Mouse (Mus musculus) neural tube, embryonic 14.5 days (tissue): Measurements from ENCODE around the gene Sycp2l. TPM values are rescaled to one million over a fixed set of nuclear protein-coding genes. Genes with fewer than 3 reads are reported as not detected.

Source experiments
- ATAC-seq: fragments of 200-750 bp; cut with Nextera tagmentation; 2 replicates; pipeline ENCODE4 v1.8.0; 2017; ENCODE audit warnings: low read depth, mild to moderate bottlenecking, moderate TSS enrichment, moderate library complexity
- H3K27ac ChIP-seq: fragments of 300-500 bp; sonication (generic); 2 replicates; pipeline ENCODE4 v1.5.1; 2014; ENCODE audit warnings: low read depth, mild to moderate bottlenecking, control low read depth, low read length, moderate library complexity, mixed read lengths
- H3K27me3 ChIP-seq: fragments of 300-500 bp; sonication (generic); 2 replicates; pipeline ENCODE4 v1.6.1; 2014; ENCODE audit warnings: low read length; ENCODE audit not compliant: control insufficient read depth, insufficient read depth
- H3K36me3 ChIP-seq: fragments of 300-500 bp; sonication (generic); 2 replicates; pipeline ENCODE4 v1.6.1; 2014; ENCODE audit warnings: low read length, mixed read lengths; ENCODE audit not compliant: control insufficient read depth, insufficient read depth
- H3K4me1 ChIP-seq: fragments of 300-500 bp; sonication (generic); 2 replicates; pipeline ENCODE4 v1.6.1; 2014; ENCODE audit warnings: low read length; ENCODE audit not compliant: control insufficient read depth, insufficient read depth
- H3K4me2 ChIP-seq: fragments of 300-500 bp; sonication (generic); 2 replicates; pipeline ENCODE4 v1.6.1; 2014; ENCODE audit warnings: mild to moderate bottlenecking, low read depth, low read length, control low read depth
- H3K4me3 ChIP-seq: fragments of 300-500 bp; sonication (generic); 2 replicates; pipeline ENCODE4 v1.5.1; 2014; ENCODE audit warnings: low read depth, low read length, control low read depth, mixed read lengths
- H3K9ac ChIP-seq: fragments of 300-500 bp; sonication (generic); replicated peaks from 2 replicates; pipeline ENCODE4 v1.6.1; 2014; ENCODE audit warnings: low read depth, mild to moderate bottlenecking, control low read depth, low read length, mixed read lengths
- H3K9me3 ChIP-seq: fragments of 300-500 bp; sonication (generic); 2 replicates; pipeline ENCODE4 v1.6.1; 2016; ENCODE audit warnings: low read length; ENCODE audit not compliant: control insufficient read depth
- WGBS: fragments of 180-500 bp; shearing (Covaris S2); extraction: QIAGEN DNeasy Blood & Tissue Kit; methylation state at CpG from one replicate; pipeline ENCODE4 v1.1.7; 2014; 5-methylcytosine and 5-hydroxymethylcytosine counted together
- polyA plus RNA-seq: library from polyadenylated mRNA; unstranded; fragments of >200 nt; fragmentation: Nextera tagmentation; extraction: Ambion mirVana; gene quantifications from 2 replicates; pipeline ENCODE4 v1.2.1, GENCODE M21; 2014

Gene Sycp2l
- polyA plus RNA-seq, 1 experiment from 2014 or later = not detected

DNA sequence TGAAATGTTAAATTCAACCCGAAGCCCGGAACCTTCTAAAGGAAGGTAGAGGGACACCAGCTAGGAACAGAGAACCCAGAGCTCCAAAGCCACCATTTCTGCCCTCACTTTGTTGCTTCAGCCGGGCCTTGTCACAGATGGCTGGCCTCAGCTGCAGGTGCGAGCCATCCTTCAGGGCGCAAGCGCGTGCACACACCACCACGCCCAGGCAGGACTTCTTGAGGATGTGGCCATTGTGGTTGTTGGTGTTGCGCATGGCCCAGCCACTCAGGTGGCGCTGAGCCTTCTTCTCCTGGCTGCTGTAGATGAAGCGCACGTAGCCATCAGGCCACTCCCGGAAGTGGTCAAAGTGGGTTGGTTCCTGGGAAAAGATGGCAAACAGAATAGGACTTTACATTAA, 8.6 kb upstream of the Sycp2l start:
- Histone ChIP-seq H3K27ac (no peak overlapping the region), H3K27me3 (no peaks in the 10 kb centered on the region), H3K4me3 (no peak overlapping the region), H3K4me1 (no peaks in the 10 kb centered on the region), H3K9me3 (no peaks in the 10 kb centered on the region), H3K4me2 (no peak overlapping the region), H3K36me3 (no peaks in the 10 kb centered on the region), H3K9ac (no peak overlapping the region)
- WGBS = 93% methylated on average over 13 of the region's 13 CpGs
- ATAC-seq = no peak

DNA sequence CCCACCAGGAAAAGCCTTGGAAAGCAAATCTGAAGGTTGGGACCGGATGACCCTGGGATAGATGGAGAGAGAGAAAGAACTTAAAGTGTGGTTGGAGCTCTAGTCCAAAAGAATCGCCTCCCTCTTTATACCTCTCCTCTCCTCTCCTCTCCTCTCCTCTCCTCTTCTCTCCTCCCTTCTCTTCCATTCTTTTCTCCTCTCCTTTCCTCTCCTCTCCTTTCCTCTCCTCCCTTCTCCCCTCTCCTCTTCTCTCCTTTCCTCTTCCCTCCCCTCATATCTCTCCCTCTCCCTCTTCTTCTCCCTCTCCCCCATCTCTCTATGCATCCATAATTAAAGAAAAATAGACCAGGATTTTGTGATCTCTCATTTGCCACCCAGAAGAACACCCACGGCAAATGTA, 3.2 kb upstream of the Sycp2l start, which contains the start of gene Gcm2:
TSS of gene Gcm2 (minus strand) at position 101 of the 400 bp plus-strand sequence.
- Histone ChIP-seq H3K4me1 (no peaks in the 10 kb centered on the region), H3K9ac (no peak within 1 kb of the TSS), H3K9me3 (no peaks in the 10 kb centered on the region), H3K4me3 (no peak within 1 kb of the TSS), H3K4me2 (no peak within 1 kb of the TSS), H3K27me3 (no peaks in the 10 kb centered on the region), H3K36me3 (no peaks in the 10 kb centered on the region), H3K27ac (no peak within 1 kb of the TSS)
- 79% methylated on average over 3 of the region's 3 CpGs for WGBS
- ATAC-seq = no peak

DNA sequence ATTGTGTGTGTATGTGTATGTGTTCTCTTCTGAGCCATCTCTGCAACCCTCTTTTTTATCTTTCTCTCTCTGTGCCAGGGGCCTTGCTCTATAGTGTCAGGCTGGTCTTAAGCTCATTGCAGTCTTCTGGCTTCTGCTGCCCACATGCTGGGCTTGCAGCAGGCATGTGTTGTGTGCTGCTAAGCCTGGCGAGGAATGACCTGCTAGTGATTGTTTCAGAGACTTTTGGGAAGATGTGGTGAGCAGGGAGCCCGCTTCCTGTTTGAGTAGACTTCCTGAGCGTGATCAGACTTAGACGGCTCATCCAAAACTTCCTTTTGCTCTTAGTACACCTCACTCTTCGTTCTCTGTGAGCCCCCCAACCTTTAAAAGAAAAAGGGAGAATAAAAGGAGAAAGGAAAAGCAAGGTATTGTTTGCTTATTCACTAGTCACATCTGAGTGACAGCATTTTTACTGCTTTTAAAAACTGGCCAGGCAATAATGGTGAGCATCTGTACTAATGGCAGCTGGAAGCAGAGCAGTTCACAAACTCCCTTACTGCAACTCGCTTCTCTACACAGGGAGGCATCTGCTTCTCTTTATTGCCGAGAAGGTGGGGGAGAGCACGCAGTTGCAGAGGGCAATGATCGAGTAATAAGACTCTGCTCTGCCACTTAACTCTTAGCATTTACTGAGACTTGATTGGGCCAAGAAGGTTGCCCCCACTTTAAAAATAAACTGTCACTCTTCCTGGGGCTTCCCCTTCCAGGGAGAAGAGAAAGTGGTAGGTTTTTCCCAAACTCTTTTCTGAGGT, 5.2 kb downstream of the Sycp2l start:
- H3K4me1 ChIP-seq = no peaks in the 10 kb centered on the region
- H3K27ac ChIP-seq = no peak overlapping the region
- H3K27me3 ChIP-seq = no peaks in the 10 kb centered on the region
- H3K9me3 ChIP-seq = no peaks in the 10 kb centered on the region
- 27% methylated on average over 9 of the region's 9 CpGs for WGBS
- H3K4me2 ChIP-seq = no peak overlapping the region
- ATAC-seq = no peak
- no peak overlapping the region for H3K4me3 ChIP-seq
- H3K9ac ChIP-seq = no peak overlapping the region
- no peaks in the 10 kb centered on the region for H3K36me3 ChIP-seq

DNA sequence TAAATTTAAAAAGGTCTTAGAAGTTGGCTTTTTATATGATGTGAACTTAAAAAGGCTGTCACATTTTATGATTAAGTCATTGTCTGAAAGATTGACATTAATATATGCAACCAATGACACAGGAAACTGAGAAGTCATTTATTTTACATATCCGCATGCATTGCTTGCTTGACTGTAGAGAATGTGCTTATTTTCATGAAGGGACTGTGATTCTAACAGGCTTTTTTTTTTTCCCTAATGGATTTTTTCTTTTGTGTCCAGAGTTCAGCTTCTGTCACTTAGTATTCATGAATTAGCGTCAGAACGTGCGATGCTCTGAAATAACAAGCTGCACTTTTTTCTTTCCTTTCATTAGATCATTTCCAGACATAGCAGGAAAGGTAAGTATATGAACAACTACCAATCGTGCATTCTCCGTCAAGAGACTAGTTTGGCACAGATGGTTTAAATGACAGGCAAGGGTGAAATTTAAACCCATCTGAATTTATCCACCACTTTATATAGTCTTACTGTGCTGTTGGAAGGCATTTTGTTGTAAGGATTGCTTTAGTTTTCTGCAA, 9.6 kb downstream of the Sycp2l start:
- ATAC-seq = no peak
- 87% methylated on average over 6 of the region's 6 CpGs for WGBS

DNA sequence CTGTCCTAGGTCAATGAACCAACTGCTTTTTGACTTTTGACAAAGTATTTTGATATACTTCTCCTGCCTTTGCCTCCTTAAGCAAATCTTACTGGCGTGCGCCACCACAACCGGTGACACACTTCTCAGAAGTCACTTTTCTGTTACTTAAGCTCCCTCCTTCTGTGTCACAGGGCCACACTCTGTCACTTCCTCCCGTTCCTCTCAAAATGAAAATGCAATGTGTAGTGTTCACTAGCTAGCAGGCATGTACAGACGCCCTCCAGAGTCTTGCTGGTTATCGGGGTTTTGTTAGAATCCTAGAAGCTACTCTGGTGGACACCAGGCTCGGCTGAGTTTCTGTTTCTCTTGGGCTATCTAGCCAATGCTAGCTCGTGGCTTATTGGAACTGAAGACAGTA, 14.2 kb downstream of the Sycp2l start:
- Histone ChIP-seq H3K27me3 (no peaks in the 10 kb centered on the region), H3K36me3 (no peaks in the 10 kb centered on the region), H3K4me2 (no peak overlapping the region), H3K4me1 (no peaks in the 10 kb centered on the region), H3K4me3 (no peak overlapping the region), H3K27ac (no peak overlapping the region), H3K9ac (no peak overlapping the region), H3K9me3 (no peaks in the 10 kb centered on the region)
- ATAC-seq = no peak
- WGBS = 89% methylated on average over 8 of the region's 8 CpGs

More for the DNA sequence above, 9.6 kb downstream of the Sycp2l start:
- Histone ChIP-seq H3K36me3 (no peaks in the 10 kb centered on the region), H3K27me3 (no peaks in the 10 kb centered on the region), H3K4me3 (no peak overlapping the region), H3K9me3 (no peaks in the 10 kb centered on the region), H3K9ac (no peak overlapping the region), H3K27ac (no peak overlapping the region), H3K4me1 (no peaks in the 10 kb centered on the region), H3K4me2 (no peak overlapping the region)

DNA sequence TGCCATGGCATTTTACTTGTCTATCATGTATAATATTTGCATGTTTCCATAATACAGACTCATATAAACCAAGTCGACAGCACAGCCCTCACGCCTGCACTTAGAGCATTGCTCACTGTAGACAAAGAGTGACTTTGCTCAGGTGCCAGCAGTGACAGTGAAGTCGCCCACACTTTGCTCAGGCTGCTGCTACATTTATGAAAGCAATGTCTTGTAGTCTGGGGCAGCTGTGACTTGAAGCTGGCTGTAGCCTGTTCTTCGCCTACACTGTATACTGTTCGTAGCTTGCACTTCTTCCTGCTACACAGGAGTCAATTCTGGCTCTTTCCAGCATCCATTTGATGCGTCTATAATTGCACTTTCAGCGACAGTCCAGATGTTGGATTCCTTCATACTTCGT, 15.0 kb downstream of the Sycp2l start:
- H3K4me2 ChIP-seq = no peak overlapping the region
- no peaks in the 10 kb centered on the region for H3K36me3 ChIP-seq
- WGBS = 88% methylated on average over 8 of the region's 8 CpGs
- H3K4me1 ChIP-seq = no peaks in the 10 kb centered on the region
- no peak overlapping the region for H3K4me3 ChIP-seq
- no peaks in the 10 kb centered on the region for H3K9me3 ChIP-seq
- no peak overlapping the region for H3K27ac ChIP-seq
- no peak for ATAC-seq
- no peaks in the 10 kb centered on the region for H3K27me3 ChIP-seq
- H3K9ac ChIP-seq = no peak overlapping the region

DNA sequence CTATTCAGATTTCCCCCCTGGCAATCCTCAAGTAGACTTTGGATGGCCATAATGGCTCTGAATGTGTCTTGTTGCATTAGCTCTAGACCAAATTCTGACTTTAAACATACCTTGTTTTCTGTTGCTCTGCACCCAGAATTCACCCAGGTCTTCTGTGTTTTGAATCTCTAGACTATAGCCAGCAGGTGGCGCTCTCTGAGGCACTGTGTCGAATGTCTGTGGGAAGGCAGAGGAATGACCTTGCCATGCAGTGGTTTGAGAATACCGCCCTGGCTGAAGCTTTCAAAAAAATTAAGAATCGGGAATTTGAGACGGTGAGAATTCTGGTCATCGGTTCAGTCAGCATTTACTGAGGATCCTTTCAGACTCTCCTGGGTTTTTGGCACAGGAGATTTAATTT, 20.8 kb downstream of the Sycp2l start:
- Histone ChIP-seq H3K36me3 (no peaks in the 10 kb centered on the region), H3K4me2 (no peak overlapping the region), H3K4me1 (no peaks in the 10 kb centered on the region), H3K27ac (no peak overlapping the region), H3K4me3 (no peak overlapping the region), H3K27me3 (no peaks in the 10 kb centered on the region), H3K9me3 (no peaks in the 10 kb centered on the region), H3K9ac (no peak overlapping the region)
- no peak for ATAC-seq
- WGBS = 9% methylated on average over 6 of the region's 6 CpGs

DNA sequence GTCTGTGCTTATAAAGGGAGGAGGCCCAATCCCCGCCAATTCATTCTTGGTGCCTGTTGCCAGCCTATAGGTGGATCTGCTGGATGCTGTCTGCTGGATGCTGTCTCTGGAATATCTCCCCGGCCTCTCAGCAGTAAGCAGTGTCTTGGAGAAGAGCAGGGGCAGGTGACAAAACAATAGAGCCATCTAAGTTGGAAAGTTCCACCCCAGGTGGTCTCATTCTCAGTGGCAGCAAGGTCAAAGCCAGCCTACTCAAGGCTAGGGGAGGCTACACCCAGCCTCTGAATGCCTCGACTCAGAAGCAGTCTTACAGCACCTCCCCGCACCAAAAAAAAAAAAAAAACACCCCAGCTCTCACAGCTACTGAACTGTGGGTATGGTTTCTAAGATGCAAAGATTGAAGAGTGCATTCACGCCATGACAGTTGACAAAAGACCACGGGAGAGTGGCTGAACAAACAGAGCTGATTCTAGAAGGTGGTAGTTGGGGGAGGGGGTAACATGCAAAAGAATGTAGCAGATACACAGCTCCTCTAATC, 31.4 kb downstream of the Sycp2l start:
- Histone ChIP-seq H3K27ac (no peak overlapping the region), H3K27me3 (no peaks in the 10 kb centered on the region), H3K4me3 (no peak overlapping the region), H3K9me3 (no peaks in the 10 kb centered on the region), H3K4me2 (no peak overlapping the region), H3K4me1 (no peaks in the 10 kb centered on the region), H3K36me3 (no peaks in the 10 kb centered on the region), H3K9ac (no peak overlapping the region)
- WGBS = 72% methylated on average over 6 of the region's 6 CpGs
- ATAC-seq = no peak

DNA sequence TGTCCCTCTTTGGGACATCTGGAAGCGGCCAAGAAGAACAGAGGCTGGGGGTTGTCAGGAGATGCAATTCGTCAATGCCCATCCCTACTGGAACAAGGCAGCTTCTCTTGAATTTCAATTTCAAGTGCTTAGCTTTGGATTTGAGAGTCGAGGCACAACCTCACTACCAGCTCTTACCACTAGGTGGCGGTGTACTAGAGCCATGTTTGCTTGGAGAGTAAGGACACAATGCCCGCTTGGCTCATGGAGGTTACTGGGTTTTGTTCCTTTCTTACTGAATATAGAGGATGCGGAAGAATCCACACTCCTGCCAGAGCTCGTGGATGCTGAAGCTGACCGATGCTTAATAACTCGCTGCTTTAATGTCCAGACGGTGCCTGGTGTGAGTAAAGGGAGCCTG, 32.2 kb downstream of the Sycp2l start:
- Histone ChIP-seq H3K36me3 (no peaks in the 10 kb centered on the region), H3K9me3 (no peaks in the 10 kb centered on the region), H3K27ac (no peak overlapping the region), H3K9ac (no peak overlapping the region), H3K4me1 (no peaks in the 10 kb centered on the region), H3K27me3 (no peaks in the 10 kb centered on the region), H3K4me2 (no peak overlapping the region), H3K4me3 (no peak overlapping the region)
- WGBS = 83% methylated on average over 10 of the region's 10 CpGs
- ATAC-seq = no peak
